In the genomic region with DNA sequence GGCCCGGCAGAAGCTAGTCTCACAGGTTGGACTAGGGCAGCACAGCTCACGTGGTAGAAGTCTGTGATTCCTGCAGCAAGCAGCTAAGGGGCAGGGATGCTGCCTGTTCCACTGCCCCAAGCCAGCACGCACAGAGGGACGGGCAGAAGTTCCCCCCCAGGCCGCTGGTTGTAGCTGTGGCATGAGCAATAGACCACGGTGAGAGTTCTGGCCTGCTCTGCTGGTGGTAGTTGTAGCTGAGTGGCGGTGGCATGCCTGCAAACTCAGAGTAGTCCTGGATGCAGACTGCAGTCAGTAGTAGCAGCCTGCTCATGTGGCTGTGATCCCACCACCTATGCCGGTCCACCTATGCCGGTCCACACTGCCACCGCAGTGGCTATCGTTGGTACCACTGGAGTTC, we compare ENCODE assay signal across 21 mouse cellular contexts.
DNase-seq lines count a peak whose midpoint lies in the region; ATAC-seq lines count a peak whose summit lies in the region.
"Had no signal": no experiment of that assay in that cellular context is flagged by ENCODE, and none has a peak within 500 bp of the region (broad histone marks: within the 10 kb centered on the region; RNA-seq: fewer than 3 reads in every experiment).

No protein-coding gene starts in this region.

- no peak overlapping the region for H3K4me2 ChIP-seq in heart, embryonic 12.5 days
- no peak overlapping the region for H3K4me2 ChIP-seq in intestine, embryonic 14.5 days (ENCODE audit: low read length)
- no peak overlapping the region for H3K4me2 ChIP-seq in intestine, embryonic 15.5 days (replicated peaks)

- no peak overlapping the region for H3K27ac ChIP-seq in heart, embryonic 12.5 days (ENCODE audit: poor library complexity, severe bottlenecking)
- no peak overlapping the region for H3K27ac ChIP-seq in intestine, embryonic 14.5 days (ENCODE audit: low read depth)
- no peak overlapping the region for H3K27ac ChIP-seq in intestine, embryonic 15.5 days

- ATAC-seq in heart, embryonic 12.5 days (ENCODE audit: insufficient number of reproducible peaks, low FRiP score): no peak
- ATAC-seq in intestine, embryonic 14.5 days (replicated peaks; ENCODE audit: low FRiP score, low TSS enrichment, low read depth): no peak
- no peak for ATAC-seq in intestine, embryonic 15.5 days
- no peak for ATAC-seq in megakaryocyte, adult 5-6 weeks (ENCODE audit: poor library complexity, severe bottlenecking)
- ATAC-seq: activated CD4-positive, CD25-positive, alpha-beta regulatory T cell, adult 4 months; CD4-positive, CD25-positive, alpha-beta regulatory T cell, adult 4 months; Patski had no signal

- H3K27me3 ChIP-seq in heart, embryonic 12.5 days (replicated peaks): no peaks in the 10 kb centered on the region
- H3K27me3 ChIP-seq in intestine, embryonic 14.5 days (replicated peaks; ENCODE audit: control insufficient read depth, insufficient read depth, low read length): no peaks in the 10 kb centered on the region
- no peaks in the 10 kb centered on the region for H3K27me3 ChIP-seq in intestine, embryonic 15.5 days (replicated peaks)
- H3K27me3 ChIP-seq in megakaryocyte, embryonic 14.5 days (replicated peaks): no peaks in the 10 kb centered on the region
- H3K27me3 ChIP-seq: CH12.LX, Patski had no signal

- H3K4me1 ChIP-seq in heart, embryonic 12.5 days (replicated peaks): no peaks in the 10 kb centered on the region
- H3K4me1 ChIP-seq in intestine, embryonic 14.5 days (replicated peaks; ENCODE audit: control insufficient read depth, insufficient read depth, low read length): no peaks in the 10 kb centered on the region
- H3K4me1 ChIP-seq in intestine, embryonic 15.5 days (replicated peaks): no peaks in the 10 kb centered on the region
- H3K4me1 ChIP-seq in megakaryocyte, embryonic 14.5 days: no peaks in the 10 kb centered on the region

- peak; percentile 71 for DNase-seq in heart, adult 11 months
- DNase-seq in intestine, embryonic 14.5 days (ENCODE audit: low spot score): peak; percentile 24
- DNase-seq: adrenal gland, adult 2 months; adrenal gland, adult 8-10 months; adrenal gland, postnatal 10 days; adrenal gland, postnatal 14 days; adrenal gland, postnatal 25 days; adrenal gland, postnatal 36 days; B cell, adult 2 months; cerebellum, adult 11 months; cerebellum, adult 11-12 months; cerebellum, adult 18-20 months had no signal

- no peaks in the 10 kb centered on the region for H3K36me3 ChIP-seq in heart, embryonic 12.5 days
- H3K36me3 ChIP-seq in intestine, embryonic 14.5 days (ENCODE audit: control insufficient read depth, insufficient read depth, low read length): no peaks in the 10 kb centered on the region
- H3K36me3 ChIP-seq in intestine, embryonic 15.5 days: no peaks in the 10 kb centered on the region
- no peaks in the 10 kb centered on the region for H3K36me3 ChIP-seq in megakaryocyte, embryonic 14.5 days (replicated peaks; ENCODE audit: low read length)
- H3K36me3 ChIP-seq: G1E had no signal

- 87% methylated on average over 11 of the region's 11 CpGs for WGBS in heart, embryonic 12.5 days
- WGBS in intestine, embryonic 14.5 days: 92% methylated on average over 11 of the region's 11 CpGs
- WGBS in intestine, embryonic 15.5 days: 85% methylated on average over 11 of the region's 11 CpGs

- H3K4me3 ChIP-seq in heart, embryonic 12.5 days: no peak overlapping the region
- H3K4me3 ChIP-seq in intestine, embryonic 14.5 days (ENCODE audit: low read depth, low read length): no peak overlapping the region
- no peak overlapping the region for H3K4me3 ChIP-seq in intestine, embryonic 15.5 days (replicated peaks)
- peak overlapping the region; percentile 23 for H3K4me3 ChIP-seq in megakaryocyte, embryonic 14.5 days (replicated peaks)

- no peaks in the 10 kb centered on the region for H3K9me3 ChIP-seq in heart, embryonic 12.5 days (replicated peaks)
- H3K9me3 ChIP-seq in intestine, embryonic 14.5 days (ENCODE audit: control insufficient read depth, low read length): no peaks in the 10 kb centered on the region
- no peaks in the 10 kb centered on the region for H3K9me3 ChIP-seq in intestine, embryonic 15.5 days
- H3K9me3 ChIP-seq in megakaryocyte, embryonic 14.5 days: peaks cover 12% of the 10 kb centered on the region
- H3K9me3 ChIP-seq: G1E had no signal

- no peak overlapping the region for H3K9ac ChIP-seq in heart, embryonic 12.5 days
- H3K9ac ChIP-seq in intestine, embryonic 14.5 days (ENCODE audit: low read length): no peak overlapping the region
- H3K9ac ChIP-seq in intestine, embryonic 15.5 days: no peak overlapping the region
